Mouse (Mus musculus) erythroblast, embryonic 14.5 days (primary cell): ENCODE measurements around the gene A430078G23Rik.

ENCODE experiments used
- GATA1 ChIP-seq: IDR thresholded peaks from 2 replicates; pipeline ENCODE4 v1.6.1; 2012; ENCODE audit warnings: low read length, inconsistent platforms, mixed read lengths
- TAL1 ChIP-seq: IDR thresholded peaks from 3 replicates; pipeline ENCODE4 v1.6.1; 2012; ENCODE audit warnings: low read length, inconsistent platforms, mixed read lengths

- TF ChIP-seq TAL1 (no peak), GATA1 (no peak)
Measured at GRCm38 (mm10) chr8:3428426-3428825, 75.2 kb downstream of the A430078G23Rik start.
